Mouse (Mus musculus): ENCODE measurements around the gene Cacna2d1.

The Cacna2d1 gene

GRCm38 (mm10) chr5:15983354-15983753 lies 48.9 kb downstream of the Cacna2d1 start:
- DNase-seq (ENCODE audit: low spot score), result no peak

GRCm38 (mm10) chr5:15985228-15985858 lies 50.9 kb downstream of the Cacna2d1 start:
- DNase-seq (ENCODE audit: low spot score), result no peak

GRCm38 (mm10) chr5:15985901-15986300 lies 51.4 kb downstream of the Cacna2d1 start:
- DNase-seq (ENCODE audit: low spot score), result no peak

DNA sequence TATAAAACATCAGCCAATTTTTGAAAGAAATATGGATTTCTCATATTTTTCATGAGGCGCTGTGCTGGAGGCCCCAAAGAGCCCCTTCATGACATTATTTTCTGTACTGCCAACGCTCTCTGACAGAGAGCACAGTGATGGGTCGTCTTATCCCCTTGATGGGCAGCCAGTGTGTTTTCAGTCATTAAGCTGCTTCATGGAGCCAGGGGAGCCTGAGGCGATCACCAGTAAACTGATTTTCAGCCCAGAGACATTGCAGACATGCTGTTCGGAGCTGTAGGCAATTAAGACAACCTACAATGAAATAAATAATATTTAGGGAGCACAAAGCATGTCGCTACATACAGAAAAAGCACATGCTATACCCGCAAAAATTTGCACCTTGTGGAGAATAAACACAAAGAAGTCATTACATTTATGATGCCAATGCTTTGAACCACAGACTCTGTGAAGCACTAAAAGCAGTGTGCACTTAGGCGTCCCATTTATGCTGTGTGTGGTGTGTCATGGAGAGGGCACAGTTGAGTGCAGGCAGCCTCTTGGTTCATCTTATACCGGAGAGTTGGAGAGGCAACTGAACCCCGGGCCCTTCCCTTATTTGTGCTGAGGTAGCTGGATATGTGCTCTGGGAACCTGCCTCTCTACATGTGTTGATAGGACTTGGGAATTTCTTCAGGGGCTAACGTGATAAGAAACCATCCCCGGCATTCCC lies 57.1 kb downstream of the Cacna2d1 start:
- no peak for DNase-seq (ENCODE audit: low spot score)

GRCm38 (mm10) chr5:15993252-15993944 lies 58.9 kb downstream of the Cacna2d1 start:
- no peak for DNase-seq (ENCODE audit: low spot score)

DNA sequence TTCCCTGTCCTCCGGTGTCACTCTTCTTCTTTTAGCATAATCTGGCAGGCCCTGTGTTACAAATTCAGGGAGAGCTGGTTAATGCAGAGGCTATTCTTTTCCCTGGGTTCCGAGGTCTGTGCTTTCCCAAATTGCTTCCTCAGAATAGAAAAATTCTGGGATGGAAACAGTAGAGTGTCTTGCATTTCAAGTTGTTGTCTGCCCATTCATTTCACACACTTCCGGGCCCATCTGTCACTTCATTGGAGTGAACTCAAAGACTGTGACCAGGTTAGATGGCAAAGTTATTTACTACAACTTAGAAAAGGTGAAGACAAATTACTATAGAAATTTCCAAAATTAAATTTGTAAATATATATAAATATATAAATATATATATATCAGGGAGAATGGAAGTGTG lies 62.7 kb downstream of the Cacna2d1 start:
- no peak for DNase-seq (ENCODE audit: low spot score)

GRCm38 (mm10) chr5:15997769-15998168 lies 63.3 kb downstream of the Cacna2d1 start:
- DNase-seq (ENCODE audit: low spot score), result no peak

GRCm38 (mm10) chr5:16000917-16001316 lies 66.4 kb downstream of the Cacna2d1 start:
- DNase-seq (ENCODE audit: low spot score), result no peak

DNA sequence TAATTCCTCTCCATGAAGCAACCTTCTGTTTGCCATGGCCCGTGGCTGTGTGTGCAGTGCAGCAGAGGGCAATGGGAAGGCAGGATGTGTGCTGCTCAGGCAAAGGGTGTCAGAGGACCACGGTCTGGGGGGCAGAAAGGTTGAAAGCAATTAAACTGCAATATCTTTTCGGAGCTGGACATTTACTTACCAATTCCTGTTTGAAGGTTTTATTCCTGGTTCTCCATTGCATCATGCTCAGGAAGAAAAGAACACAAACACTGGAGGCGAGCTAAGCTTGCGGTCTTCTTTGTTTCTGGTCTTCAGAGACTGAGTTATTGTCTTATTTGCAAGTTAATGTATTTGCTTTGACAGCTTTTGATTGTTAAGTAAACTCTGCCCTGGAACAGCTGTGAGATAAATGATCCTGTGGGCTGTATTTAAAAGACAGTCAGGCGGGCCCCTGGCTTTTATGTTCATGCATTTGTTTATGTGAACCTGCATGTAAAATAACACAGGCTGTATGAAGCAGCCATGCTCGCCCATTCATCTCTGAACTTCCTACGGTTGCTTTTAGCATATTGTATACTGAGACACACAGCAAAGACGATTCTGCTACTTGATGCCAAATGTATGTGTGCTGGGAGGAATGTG lies 68.1 kb downstream of the Cacna2d1 start:
- no peak for DNase-seq (ENCODE audit: low spot score)

DNA sequence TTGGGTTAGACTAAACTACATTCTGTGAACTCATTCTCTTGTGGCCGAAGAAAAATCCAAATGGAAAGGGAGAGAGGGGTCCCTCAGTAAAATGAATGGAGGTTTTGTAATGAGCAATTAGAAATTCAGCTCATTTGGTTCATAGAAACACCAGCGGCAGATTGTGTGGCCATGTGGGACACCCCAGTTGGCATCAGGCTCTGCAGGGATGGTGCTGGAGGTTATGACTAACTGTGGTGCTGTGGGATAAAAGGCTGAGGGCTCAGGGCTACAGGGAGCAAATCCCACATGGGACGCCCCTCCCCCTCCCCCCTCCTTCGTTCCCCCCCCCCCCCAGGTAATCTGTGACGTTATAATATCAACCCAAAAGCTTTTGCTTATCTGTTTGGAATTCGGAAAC lies 69.8 kb downstream of the Cacna2d1 start:
- DNase-seq (ENCODE audit: low spot score), result no peak

DNA sequence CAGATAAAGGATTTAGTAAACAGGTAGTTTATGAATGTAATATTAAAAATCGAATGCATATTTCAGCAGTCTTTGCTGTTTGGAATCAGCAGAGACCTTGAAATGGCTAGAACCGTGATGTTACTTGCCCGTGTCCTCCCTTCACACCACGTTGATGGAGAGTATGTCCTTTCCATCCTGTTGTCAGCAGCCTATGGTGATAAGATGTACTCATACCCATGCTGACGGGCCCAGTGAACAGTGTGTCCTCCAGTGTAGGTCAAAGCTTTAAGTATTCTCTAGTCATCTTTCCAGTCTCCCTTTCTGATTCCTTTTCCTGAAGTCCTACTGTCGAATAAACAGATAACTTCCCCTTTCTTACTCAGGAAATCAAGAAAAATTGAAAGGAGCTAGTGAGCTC lies 72.5 kb downstream of the Cacna2d1 start:
- no peak for DNase-seq (ENCODE audit: low spot score)

GRCm38 (mm10) chr5:16013649-16014048 lies 79.2 kb downstream of the Cacna2d1 start:
- DNase-seq (ENCODE audit: low spot score), result no peak

GRCm38 (mm10) chr5:16014392-16014791 lies 79.9 kb downstream of the Cacna2d1 start:
- no peak for DNase-seq (ENCODE audit: low spot score)

DNA sequence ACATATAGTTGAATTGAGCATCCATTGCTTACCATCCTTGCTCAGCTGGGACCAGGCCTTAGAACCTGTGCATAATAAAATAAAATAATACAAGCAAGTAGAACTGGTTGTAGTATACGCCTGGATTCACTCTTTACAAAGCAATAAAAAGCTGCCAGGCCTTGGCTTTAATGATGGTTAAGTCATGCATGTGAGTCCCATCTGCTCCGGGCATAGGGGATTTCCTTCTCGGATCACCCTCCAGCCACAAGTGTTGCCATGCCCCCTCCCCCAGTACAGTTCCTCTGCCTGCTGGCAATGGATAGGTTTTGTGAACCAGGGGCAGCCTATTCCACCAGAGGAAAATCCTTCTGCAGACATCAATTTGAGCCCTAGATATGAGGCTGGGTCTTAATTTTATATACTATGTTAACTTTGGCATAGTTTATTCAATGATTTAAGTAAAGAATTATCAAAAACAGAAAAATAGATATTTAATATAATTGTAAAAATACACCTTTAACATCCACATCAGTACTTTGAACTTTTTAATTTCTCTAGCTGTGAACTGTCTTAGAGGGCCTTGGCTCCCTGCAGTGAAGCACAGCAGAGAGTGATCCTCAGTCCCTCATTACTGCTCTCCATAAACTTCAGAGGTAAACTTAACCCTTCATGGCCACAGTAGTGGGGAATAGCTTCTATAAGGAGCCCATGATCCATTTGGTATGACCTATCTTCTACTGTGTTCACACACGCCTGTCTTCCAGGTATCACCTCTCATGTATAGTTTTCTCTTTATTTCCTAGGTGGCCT lies 90.3 kb downstream of the Cacna2d1 start:
- DNase-seq (ENCODE audit: low spot score), result no peak

GRCm38 (mm10) chr5:16028881-16029280 lies 94.4 kb downstream of the Cacna2d1 start:
- DNase-seq (ENCODE audit: low spot score), result no peak

DNA sequence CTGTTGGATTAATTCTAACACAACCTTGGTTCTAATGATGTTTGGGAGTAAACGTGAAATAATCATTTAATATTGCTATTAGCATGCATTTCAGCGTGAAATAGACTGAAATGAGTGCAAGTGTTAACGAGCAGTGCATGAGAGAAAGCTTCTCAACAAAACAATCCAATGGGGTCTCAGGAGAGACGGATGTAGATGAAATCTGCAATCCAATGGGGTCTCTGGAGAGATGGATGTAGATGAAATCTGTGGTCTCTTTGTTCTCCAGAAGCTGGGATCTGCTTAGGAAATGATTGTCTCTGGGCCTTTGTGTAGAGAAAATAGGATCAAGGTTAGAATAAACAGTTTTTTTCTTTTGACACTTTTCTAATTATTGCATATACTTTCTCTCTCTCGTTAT lies 95.0 kb downstream of the Cacna2d1 start:
- DNase-seq (ENCODE audit: low spot score), result no peak

DNA sequence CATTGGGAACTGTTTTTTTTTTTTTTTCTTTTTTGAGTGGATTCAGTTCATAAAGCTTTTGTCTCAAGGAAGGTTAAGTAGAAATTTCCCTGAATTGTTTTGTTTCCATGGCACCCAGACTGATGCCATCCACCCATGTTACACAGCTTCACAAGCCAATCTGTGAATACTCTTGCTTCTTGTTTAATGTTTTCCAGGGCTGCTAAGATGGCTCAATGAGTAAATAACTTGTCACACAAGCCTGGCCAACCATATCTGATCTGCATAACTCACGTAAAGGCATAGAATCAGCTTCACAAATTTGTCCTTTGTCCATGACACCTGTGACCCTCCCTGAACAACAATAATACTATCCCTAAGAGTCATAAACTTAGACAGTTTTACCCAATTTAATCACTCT lies 99.1 kb downstream of the Cacna2d1 start:
- DNase-seq (ENCODE audit: low spot score), result no peak

DNA sequence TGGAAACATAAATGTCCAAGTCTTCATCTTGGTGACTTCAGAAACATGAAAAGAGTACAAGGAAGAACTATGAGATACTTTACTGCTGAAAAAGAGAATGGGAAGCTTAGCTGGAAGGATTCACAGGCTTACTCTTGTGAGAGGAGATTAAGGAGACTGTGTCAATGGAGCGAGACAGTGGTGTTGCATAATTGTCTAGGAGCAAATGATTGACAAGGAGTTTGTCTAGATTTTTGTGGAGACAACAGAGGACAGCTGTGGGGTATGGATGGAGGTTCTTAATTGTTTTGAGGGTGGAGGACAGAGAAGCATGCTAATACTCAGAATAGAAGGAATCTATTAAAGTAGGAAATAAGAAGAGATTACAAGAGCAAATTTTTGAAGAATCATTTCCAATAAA lies 100.8 kb downstream of the Cacna2d1 start:
- DNase-seq (ENCODE audit: low spot score), result no peak

DNA sequence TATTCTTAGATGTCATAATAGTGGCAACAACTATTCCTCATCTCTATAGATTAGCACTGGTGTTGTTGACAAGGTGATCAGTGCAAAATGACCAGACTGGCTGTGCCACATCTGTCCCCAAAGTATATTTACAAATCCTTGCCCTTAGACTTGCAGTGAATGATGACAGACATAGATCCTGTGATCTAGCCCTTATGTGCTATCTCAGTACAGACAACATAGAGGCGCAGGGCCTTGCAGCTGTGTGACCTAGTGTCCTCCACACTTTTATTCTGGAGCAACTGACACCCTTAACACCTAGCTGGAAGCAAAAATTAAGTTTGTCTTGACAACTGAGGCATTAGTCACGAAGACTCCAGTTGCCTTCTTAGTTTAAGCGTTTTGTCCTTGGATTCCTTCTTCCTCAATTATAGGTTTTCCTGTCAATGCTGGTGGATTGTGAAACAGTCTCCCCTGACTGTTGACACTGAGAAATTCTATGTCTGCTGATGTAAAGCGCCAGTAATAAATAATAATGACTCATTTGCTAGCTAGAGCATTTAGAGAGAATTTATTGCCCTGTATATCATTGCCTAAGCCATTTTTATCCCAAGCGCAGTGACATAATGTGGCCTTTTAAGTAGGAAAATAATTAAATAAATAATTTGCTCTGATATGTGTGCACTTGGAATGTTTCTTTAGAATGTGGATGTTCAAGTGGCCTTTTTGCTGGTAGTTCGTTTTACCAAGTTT lies 110.8 kb downstream of the Cacna2d1 start:
- no peak for DNase-seq (ENCODE audit: low spot score)

DNA sequence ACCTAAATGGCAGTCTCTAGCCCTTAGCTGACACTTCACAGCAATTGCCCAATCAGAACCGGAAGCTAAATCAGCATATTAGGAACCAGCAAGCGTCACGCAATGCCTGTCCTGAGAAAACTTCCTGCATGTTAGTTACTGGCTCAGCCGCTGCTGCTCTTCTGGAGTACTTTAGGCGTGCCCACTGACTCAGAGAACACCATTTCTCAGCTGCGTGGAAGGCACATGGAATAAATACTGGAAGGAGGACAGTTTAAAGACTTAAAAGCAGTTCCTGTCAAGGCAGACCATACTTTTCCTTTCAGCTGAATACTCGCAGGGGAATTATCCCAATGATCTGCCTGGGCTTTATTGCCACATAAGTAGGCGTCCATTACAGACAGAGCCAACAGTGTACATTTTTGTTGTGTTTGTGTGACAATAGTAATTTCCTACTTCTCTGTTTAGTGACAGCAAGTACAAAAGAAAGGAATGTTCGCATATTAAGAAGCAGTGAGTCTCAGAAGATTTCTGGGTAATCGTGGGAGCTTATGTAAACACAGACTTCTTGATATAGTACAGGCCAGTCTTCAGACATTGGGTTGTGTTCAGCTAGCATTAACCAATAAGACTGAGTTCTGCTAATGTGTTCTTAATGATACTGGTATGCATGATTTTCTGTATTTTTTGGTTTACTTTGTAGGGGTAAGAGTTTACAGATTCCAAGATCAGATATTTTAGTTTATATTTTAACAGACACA lies 113.1 kb downstream of the Cacna2d1 start:
- no peak for DNase-seq (ENCODE audit: low spot score)

DNA sequence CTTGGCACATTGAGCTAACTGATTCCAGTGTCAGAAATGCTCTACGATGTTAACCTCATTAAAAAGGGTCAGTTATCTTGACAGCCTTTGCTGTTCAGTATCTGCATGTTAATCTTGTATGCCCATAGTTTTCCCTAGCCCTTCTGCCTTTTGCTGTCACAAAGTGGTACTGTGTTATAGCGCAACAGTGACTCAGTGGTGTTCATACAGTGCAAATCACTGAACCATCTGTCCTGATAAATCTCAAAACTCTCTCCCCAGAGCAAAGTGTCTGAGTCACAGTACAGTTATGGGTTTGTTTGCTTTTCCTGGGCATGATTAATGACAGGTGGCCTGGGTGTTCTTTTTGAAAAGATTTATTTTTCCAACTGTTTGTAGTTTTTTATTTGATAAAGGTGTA lies 122.3 kb downstream of the Cacna2d1 start:
- DNase-seq (ENCODE audit: low spot score), result no peak
